Mouse (Mus musculus) urinary bladder, postnatal 4 days (tissue): ENCODE measurements at regions not wholly inside any gene's neighbourhood (a gene's known extent, or its start where the extent isn't known, plus 50 kb on each side); places are given as distances from the start of the nearest gene placed in this dataset.

Experiments used
- DNase-seq, 2 experiments: peaks; one replicate each; pipeline ENCODE4 v3.0.0; 2021 to 2022; ENCODE audit warnings: low spot score in 2 of 2

- no peak for DNase-seq
Observed at GRCm38 (mm10) chr5:112093905-112094571, 158.3 kb downstream of the Cryba4 start.

DNA sequence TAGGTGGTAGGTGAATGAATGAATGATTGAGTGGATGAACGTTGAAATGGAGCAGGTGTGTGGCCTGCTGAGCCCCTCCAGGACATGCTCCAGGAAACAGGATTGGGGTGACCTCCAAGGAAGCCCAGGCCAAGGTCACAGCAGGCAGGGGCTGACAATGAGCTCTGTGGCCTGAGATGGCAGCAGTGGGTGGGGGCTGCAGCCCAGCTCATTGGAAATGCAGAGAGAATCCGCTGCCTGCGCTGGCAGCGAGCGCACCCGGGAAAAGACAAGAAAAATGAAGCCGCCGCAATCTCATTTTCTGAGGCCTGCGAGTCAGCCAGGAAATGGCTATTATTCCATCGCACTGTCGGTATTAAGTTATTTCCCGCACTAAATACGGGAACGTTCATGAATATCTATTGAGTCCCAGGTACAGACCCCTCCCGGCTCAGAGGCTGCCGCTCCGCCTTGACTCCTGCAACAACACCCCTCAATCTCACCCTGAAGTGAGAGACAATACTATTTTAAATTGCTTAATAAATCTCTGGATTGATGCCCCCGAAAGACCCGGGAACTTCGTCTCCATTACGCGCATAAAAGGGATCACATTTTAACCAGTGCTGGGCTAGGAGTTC, 153.7 kb downstream of the Cryba4 start:
- DNase-seq: no peak

- no peak for DNase-seq
Observed at GRCm38 (mm10) chr5:112101739-112102590, 150.4 kb downstream of the Cryba4 start.

DNA sequence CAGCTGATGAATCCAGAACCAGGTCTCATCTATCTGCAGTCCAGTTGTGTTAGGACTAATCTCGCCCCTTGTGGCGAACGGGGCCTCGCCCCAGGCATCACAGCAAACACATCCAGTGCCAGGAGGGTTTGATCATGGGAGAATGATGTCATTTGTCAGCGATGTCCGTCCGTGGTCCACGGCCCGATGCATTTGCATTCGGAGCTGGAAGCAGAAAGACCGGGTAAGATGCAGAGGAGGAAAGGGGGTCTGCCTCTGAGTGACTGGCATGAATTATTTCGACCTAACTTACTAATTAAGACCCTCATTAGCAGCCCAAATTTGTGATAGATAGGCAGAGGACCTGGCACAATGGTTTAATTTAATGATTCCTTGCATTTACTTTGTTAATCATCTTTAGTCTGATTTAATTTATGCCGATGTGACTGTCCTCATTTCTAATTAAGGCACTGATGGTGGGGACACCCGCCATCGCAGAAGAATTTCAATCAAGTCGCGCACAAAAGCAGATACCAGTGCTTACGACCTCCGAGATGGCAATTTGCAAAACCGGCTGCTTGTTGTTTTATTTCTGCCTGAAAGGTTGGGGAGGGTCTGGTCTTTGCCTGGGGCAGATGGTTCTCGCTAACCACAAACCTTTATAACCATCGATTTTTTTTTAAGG, 141.9 kb downstream of the Cryba4 start:
- no peak for DNase-seq

DNA sequence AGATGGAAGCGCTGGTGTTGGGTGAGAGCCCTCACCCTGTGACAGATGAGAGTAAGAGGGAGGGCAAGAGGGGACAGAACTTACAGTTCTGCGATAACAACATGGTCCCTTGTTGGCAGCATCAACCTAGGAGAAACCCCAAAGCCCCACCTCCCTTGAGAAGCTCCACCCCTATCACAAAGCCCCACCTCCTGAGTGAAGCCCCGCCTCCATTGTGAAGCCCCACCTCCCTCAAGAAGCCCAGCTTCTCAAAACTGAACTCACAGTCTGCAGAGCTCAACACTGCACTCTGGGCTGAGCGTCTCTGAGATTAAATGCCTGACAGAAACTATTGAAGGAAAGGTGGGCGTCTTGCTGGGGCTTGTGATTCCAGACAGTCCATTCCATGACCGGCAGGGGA, 131.6 kb downstream of the Cryba4 start:
- DNase-seq: no peak

- no peak for DNase-seq
Observed at GRCm38 (mm10) chr5:112121554-112121953, 130.8 kb downstream of the Cryba4 start.

DNA sequence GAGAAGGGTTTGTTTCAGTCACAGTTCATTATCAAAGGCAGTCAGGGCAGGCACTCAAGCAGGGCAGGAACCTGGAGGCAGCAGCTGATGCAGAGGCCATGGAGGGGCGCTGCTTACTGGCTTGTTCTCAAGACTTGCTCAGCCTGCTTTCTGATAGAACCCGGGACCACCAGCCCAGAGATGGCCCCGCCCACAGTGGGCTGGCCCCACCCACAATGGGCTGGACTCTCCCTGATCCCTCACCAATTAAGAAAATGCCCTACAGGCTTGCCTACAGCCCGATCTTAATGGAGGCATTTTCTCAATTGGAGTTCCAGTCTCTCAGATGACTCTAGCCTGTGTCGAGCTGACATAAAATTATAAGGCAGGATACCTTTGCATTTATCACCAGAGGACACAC, 129.7 kb downstream of the Cryba4 start:
- DNase-seq: no peak

GRCm38 (mm10) chr5:112127171-112127570, 125.1 kb downstream of the Cryba4 start:
- no peak for DNase-seq

DNA sequence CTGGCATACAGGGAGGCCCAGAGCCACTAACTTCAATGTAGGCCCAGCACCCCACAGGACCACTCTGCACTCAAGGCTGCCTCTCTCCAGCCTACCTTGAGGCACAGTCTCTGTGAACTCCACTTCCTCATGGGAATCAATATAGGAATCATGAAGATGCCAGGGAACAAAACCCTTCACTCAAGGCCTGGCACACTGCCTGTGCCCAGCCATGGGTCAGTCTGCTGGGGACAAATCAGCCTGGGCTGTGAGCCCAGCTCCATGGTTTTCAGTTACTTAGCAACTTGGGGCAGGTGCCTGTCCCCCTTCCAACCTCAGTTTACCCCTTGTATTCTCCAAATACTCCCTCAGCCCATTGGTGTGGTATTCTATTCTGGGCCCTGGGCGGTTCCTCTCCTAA, 119.6 kb downstream of the Cryba4 start:
- DNase-seq: no peak

DNA sequence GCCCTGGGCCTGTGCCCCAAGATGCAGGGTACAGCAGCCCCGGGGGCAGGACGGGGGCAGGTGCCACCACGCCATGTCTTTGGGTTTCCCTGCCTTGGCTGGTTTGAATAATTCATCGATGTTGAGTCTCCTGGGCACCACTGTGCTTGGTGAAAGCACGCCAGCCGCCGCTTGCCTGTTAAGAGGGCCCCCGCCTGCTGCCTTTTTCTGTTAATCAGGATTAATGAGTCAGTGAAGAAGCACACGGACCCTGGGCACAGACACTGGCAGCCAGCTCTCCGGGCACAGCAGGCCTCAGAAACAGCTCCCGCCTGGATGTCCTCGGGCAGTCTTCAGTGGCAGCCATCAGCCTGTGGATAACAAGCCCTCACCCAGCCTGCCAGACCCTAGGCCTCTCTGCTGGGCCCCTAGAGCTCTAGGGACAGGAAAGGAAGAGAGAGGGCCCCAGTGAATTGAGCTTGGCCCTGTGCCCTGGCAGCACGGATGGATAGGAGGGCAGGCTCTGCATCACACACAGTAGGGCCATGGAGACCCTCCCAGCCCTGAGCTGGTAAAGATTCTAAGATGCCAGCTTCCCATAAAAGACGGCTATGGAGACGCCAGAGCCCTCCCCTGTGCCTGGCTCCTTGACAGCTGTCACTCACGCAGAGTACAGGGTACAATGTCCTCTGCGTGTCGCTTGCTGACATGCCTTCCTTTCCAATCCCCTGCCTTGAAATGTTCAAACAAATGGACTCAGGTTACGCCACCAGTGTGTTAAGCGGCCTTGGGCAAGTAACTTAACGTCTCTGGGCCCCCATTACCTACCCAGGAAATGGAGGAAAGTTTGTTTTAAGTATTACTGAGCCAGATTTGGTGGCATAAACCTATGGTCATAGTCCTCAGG, 118.4 kb downstream of the Cryba4 start:
- DNase-seq: no peak

DNA sequence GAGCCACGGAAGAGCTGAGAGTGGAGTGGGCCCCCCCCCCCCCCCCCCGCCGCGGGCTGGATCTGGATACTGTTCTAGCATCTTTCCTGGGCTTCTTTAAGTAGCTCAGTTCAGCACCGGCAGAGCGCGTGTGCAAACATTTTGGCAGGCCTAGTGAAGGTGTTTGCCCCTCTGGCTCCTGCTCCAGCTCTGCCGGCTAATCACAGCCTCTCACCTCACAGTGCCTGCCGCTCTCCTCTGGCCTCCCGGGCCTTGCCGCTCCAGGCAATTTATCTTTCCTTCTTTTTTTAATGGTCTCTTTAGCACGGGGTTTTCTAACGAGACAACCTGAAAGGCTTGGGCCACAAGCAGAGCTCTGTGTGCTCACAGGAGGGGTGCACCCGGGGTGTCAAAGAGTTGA, 115.7 kb downstream of the Cryba4 start:
- DNase-seq: no peak

DNA sequence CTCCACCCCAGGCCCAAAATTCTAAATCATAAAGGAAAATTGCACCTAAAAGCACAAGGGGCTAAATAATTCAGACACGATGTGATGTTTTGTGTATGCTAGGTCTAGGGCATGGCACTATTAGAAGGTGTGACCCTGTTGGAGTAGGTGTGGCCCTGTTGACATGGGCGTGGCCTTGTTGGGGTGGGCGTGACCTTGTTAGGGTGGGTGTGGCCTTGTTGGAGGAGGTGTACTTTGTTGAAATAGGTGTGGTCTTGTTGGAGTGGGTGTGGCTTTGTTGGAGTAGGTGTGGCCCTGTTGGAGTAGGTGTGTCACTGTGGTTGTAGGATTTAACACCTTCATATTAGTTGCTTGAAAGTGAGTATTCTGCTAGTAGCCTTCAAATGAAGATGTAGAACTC, 114.1 kb downstream of the Cryba4 start:
- DNase-seq: no peak

DNA sequence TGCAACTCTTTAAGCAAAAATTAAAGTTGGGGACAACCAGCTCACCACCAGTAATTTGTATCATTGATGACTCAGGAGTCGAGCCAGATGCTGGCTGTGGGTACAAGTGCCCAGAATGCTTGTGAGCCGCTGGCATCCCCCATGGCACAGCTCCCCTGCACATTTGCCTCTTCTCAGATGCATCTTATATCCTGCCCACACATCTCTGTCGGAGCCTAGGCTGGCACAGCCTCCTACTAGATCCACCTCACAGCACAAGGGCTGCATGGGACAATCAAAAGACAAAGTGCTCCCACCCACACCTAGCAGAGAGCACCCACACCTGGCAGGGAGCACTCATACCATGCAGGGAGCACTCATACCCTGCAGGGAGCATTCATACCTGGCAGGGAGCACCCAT, 109.6 kb downstream of the Cryba4 start:
- DNase-seq: no peak

GRCm38 (mm10) chr5:112143993-112144621, 108.2 kb downstream of the Cryba4 start:
- no peak for DNase-seq

DNA sequence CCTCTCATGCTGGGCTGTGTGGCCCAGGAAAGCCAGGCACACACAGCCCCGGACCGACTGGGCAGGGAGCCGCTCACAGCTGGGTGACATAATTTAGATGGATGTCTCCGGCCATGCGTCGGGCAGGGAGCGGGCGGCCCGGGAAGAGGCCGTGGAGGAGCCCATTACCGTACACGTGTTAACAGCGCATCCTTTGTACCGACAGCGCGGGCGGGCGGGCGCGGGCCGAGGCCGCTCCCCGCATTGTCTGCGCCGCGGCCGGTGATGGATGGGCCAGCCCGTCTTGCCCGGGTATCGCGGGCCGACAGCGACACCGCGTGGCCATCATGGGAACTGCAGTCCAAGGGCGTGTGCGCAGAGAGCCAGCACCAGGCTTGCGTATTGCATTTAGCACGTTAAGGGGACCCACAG, 98.6 kb downstream of the Cryba4 start:
- peak; percentile 74 to 90 for DNase-seq

DNA sequence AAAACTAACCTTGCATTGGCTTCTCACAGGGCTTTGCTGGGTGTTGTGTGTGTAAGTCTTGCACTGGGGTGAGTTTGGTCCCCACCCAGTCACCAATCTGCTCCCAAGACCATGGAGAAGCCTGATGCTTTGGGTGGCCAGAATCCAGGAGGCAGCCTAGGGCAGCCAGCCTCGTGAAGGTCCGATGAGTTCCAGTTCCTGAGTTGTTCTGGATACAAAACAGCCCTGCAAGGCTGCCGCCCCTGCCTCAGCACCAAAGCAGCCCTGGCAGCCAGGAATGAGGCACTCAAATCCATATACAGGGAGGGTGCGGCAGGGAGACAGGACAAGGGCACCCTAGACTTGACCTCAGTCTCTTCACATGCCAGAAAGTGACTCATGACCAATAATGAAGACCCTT, 97.7 kb downstream of the Cryba4 start:
- no peak for DNase-seq

- DNase-seq: no peak
Observed at GRCm38 (mm10) chr5:112155051-112155450, 97.3 kb downstream of the Cryba4 start.

DNA sequence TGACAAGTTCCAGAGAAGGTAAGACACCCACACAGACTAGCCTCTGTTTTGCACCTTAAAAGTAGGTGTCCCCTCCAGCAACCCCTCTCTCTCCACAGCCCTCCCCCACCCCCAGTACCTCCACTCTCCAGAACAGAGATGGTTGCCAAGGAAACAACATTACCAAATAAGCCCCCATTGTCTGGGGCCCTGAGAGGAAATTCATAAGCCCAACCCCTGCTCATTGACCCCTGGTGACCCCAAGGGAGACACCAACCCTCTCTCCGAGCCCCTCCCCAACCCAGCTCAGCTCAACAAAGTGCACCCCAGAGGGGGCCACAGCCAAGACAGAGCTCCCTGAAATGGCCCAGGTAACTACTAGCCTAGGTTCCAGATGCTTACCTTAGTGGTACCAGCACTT, 96.3 kb downstream of the Cryba4 start:
- no peak for DNase-seq

- no peak for DNase-seq
Observed at GRCm38 (mm10) chr5:112166410-112167175, 85.7 kb downstream of the Cryba4 start.

DNA sequence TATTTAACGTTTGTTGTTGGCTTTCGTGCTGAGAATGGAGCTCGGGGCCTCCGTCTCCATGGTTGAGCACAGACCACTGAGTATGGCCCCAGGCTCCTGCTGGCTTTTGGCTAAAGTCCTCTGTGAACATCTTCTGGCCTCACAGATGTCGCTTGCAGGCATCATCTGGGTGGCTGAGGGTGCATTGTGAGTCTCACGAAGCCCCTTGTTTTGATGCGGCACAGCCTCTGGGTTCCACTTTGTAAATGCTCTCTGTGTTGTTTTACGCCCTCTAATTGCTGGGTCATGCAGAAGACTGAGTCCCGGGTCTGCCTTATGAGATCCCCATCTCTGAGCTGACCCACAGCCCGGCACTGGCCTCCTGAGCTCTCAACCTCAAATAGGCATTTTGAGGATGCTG, 84.5 kb downstream of the Cryba4 start:
- DNase-seq: no peak
